Mouse (Mus musculus): ENCODE measurements around the gene Matn1. TPM values are rescaled to one million over a fixed set of nuclear protein-coding genes. Genes with fewer than 3 reads are reported as not detected.

Gene Matn1
- polyA plus RNA-seq, 1 experiment from 2014 or later: 0.34 TPM

- Histone ChIP-seq H3K4me3 (ENCODE audit: low read length) (no peak overlapping the region), H3K27ac (ENCODE audit: low read depth, low read length) (no peak overlapping the region), H3K4me1 (ENCODE audit: control insufficient read depth, insufficient read depth, low read depth, low read length) (no peaks in the 10 kb centered on the region), H3K36me3 (ENCODE audit: control insufficient read depth, insufficient read depth, low read length) (no peaks in the 10 kb centered on the region), H3K9ac (ENCODE audit: low read depth, low read length) (no peak overlapping the region), H3K27me3 (replicated peaks; ENCODE audit: control insufficient read depth, insufficient read depth, low read length) (no peaks in the 10 kb centered on the region), H3K4me2 (ENCODE audit: low read length) (no peak overlapping the region), H3K9me3 (ENCODE audit: control insufficient read depth, low read length) (no peaks in the 10 kb centered on the region)
- no peak for ATAC-seq
- WGBS: 80% methylated on average over 7 of the region's 7 CpGs
Observed at GRCm38 (mm10) chr4:130914527-130914926, 29.7 kb upstream of the Matn1 start.

- 77% methylated on average over 12 of the region's 12 CpGs for WGBS
- Histone ChIP-seq H3K4me2 (ENCODE audit: low read length) (no peak overlapping the region), H3K36me3 (ENCODE audit: control insufficient read depth, insufficient read depth, low read length) (no peaks in the 10 kb centered on the region), H3K27me3 (replicated peaks; ENCODE audit: control insufficient read depth, insufficient read depth, low read length) (no peaks in the 10 kb centered on the region), H3K27ac (ENCODE audit: low read depth, low read length) (no peak overlapping the region), H3K9ac (ENCODE audit: low read depth, low read length) (no peak overlapping the region), H3K9me3 (ENCODE audit: control insufficient read depth, low read length) (no peaks in the 10 kb centered on the region), H3K4me1 (ENCODE audit: control insufficient read depth, insufficient read depth, low read depth, low read length) (no peaks in the 10 kb centered on the region; the same call in 1 of the 2 replicates), H3K4me3 (ENCODE audit: low read length) (no peak overlapping the region)
- ATAC-seq: no peak
Observed at GRCm38 (mm10) chr4:130915006-130915667, 29.0 kb upstream of the Matn1 start.

GRCm38 (mm10) chr4:130915668-130916035 lies 28.5 kb upstream of the Matn1 start:
- Histone ChIP-seq H3K4me1 (ENCODE audit: control insufficient read depth, insufficient read depth, low read depth, low read length) (no peaks in the 10 kb centered on the region; the same call in 1 of the 2 replicates), H3K4me3 (ENCODE audit: low read length) (no peak overlapping the region), H3K9me3 (ENCODE audit: control insufficient read depth, low read length) (no peaks in the 10 kb centered on the region), H3K27ac (ENCODE audit: low read depth, low read length) (no peak overlapping the region), H3K36me3 (ENCODE audit: control insufficient read depth, insufficient read depth, low read length) (no peaks in the 10 kb centered on the region), H3K4me2 (ENCODE audit: low read length) (no peak overlapping the region), H3K27me3 (replicated peaks; ENCODE audit: control insufficient read depth, insufficient read depth, low read length) (no peaks in the 10 kb centered on the region), H3K9ac (ENCODE audit: low read depth, low read length) (no peak overlapping the region)
- WGBS: 55% methylated on average over 7 of the region's 7 CpGs
- ATAC-seq: no peak

GRCm38 (mm10) chr4:130916639-130917038 lies 27.5 kb upstream of the Matn1 start:
- 83% methylated on average over 7 of the region's 7 CpGs for WGBS
- no peak overlapping the region for H3K9ac ChIP-seq (ENCODE audit: low read depth, low read length)
- H3K4me3 ChIP-seq (ENCODE audit: low read length): no peak overlapping the region
- no peaks in the 10 kb centered on the region for H3K27me3 ChIP-seq (replicated peaks; ENCODE audit: control insufficient read depth, insufficient read depth, low read length)
- no peak for ATAC-seq
- peaks cover 4% of the 10 kb centered on the region; the same call in 1 of the 2 replicates for H3K4me1 ChIP-seq (ENCODE audit: control insufficient read depth, insufficient read depth, low read depth, low read length)
- no peak overlapping the region for H3K4me2 ChIP-seq (ENCODE audit: low read length)
- H3K9me3 ChIP-seq (ENCODE audit: control insufficient read depth, low read length): no peaks in the 10 kb centered on the region
- H3K27ac ChIP-seq (ENCODE audit: low read depth, low read length): no peak overlapping the region
- no peaks in the 10 kb centered on the region for H3K36me3 ChIP-seq (ENCODE audit: control insufficient read depth, insufficient read depth, low read length)

GRCm38 (mm10) chr4:130917564-130917963 lies 26.6 kb upstream of the Matn1 start:
- no peak for ATAC-seq
- H3K9ac ChIP-seq (ENCODE audit: low read depth, low read length): no peak overlapping the region
- 78% methylated on average over 4 of the region's 4 CpGs for WGBS
- H3K4me3 ChIP-seq (ENCODE audit: low read length): no peak overlapping the region
- no peak overlapping the region for H3K4me2 ChIP-seq (ENCODE audit: low read length)
- H3K9me3 ChIP-seq (ENCODE audit: control insufficient read depth, low read length): no peaks in the 10 kb centered on the region
- peaks cover 3% of the 10 kb centered on the region; the same call in 1 of the 2 replicates for H3K27me3 ChIP-seq (replicated peaks; ENCODE audit: control insufficient read depth, insufficient read depth, low read length)
- H3K4me1 ChIP-seq (ENCODE audit: control insufficient read depth, insufficient read depth, low read depth, low read length): peaks cover 4% of the 10 kb centered on the region; the same call in 1 of the 2 replicates
- no peaks in the 10 kb centered on the region for H3K36me3 ChIP-seq (ENCODE audit: control insufficient read depth, insufficient read depth, low read length)
- H3K27ac ChIP-seq (ENCODE audit: low read depth, low read length): no peak overlapping the region

- no peak for ATAC-seq
- H3K27me3 ChIP-seq (replicated peaks; ENCODE audit: control insufficient read depth, insufficient read depth, low read length): peaks cover 3% of the 10 kb centered on the region; the same call in 1 of the 2 replicates
- H3K36me3 ChIP-seq (ENCODE audit: control insufficient read depth, insufficient read depth, low read length): no peaks in the 10 kb centered on the region
- peaks cover 4% of the 10 kb centered on the region; the same call in 1 of the 2 replicates for H3K4me1 ChIP-seq (ENCODE audit: control insufficient read depth, insufficient read depth, low read depth, low read length)
- 72% methylated on average over 10 of the region's 10 CpGs for WGBS
- H3K9ac ChIP-seq (ENCODE audit: low read depth, low read length): no peak overlapping the region
- no peaks in the 10 kb centered on the region for H3K9me3 ChIP-seq (ENCODE audit: control insufficient read depth, low read length)
- no peak overlapping the region for H3K27ac ChIP-seq (ENCODE audit: low read depth, low read length)
- H3K4me2 ChIP-seq (ENCODE audit: low read length): no peak overlapping the region
- no peak overlapping the region for H3K4me3 ChIP-seq (ENCODE audit: low read length)
Observed at GRCm38 (mm10) chr4:130918805-130919749, 25.1 kb upstream of the Matn1 start.

- no peak for ATAC-seq
- Histone ChIP-seq H3K36me3 (ENCODE audit: control insufficient read depth, insufficient read depth, low read length) (no peaks in the 10 kb centered on the region), H3K9ac (ENCODE audit: low read depth, low read length) (no peak overlapping the region), H3K4me2 (ENCODE audit: low read length) (no peak overlapping the region), H3K27ac (ENCODE audit: low read depth, low read length) (no peak overlapping the region), H3K4me1 (ENCODE audit: control insufficient read depth, insufficient read depth, low read depth, low read length) (peaks cover 4% of the 10 kb centered on the region; the same call in 1 of the 2 replicates), H3K9me3 (ENCODE audit: control insufficient read depth, low read length) (no peaks in the 10 kb centered on the region), H3K4me3 (ENCODE audit: low read length) (no peak overlapping the region), H3K27me3 (replicated peaks; ENCODE audit: control insufficient read depth, insufficient read depth, low read length) (peaks cover 3% of the 10 kb centered on the region; the same call in 1 of the 2 replicates)
- WGBS: 63% methylated on average over 9 of the region's 9 CpGs
Observed at GRCm38 (mm10) chr4:130919750-130920356, 24.3 kb upstream of the Matn1 start.

- H3K9ac ChIP-seq (ENCODE audit: low read depth, low read length): no peak overlapping the region
- peaks cover 3% of the 10 kb centered on the region; the same call in 1 of the 2 replicates for H3K27me3 ChIP-seq (replicated peaks; ENCODE audit: control insufficient read depth, insufficient read depth, low read length)
- H3K36me3 ChIP-seq (ENCODE audit: control insufficient read depth, insufficient read depth, low read length): no peaks in the 10 kb centered on the region
- WGBS: 31% methylated on average over 12 of the region's 12 CpGs
- 0 out of 2 replicates have a peak, but pooled peaks have one; percentile 56 for ATAC-seq
- no peak overlapping the region for H3K4me2 ChIP-seq (ENCODE audit: low read length)
- H3K27ac ChIP-seq (ENCODE audit: low read depth, low read length): no peak overlapping the region
- H3K4me3 ChIP-seq (ENCODE audit: low read length): no peak overlapping the region
- no peaks in the 10 kb centered on the region for H3K9me3 ChIP-seq (ENCODE audit: control insufficient read depth, low read length)
- peaks cover 4% of the 10 kb centered on the region; the same call in 1 of the 2 replicates for H3K4me1 ChIP-seq (ENCODE audit: control insufficient read depth, insufficient read depth, low read depth, low read length)
Observed at GRCm38 (mm10) chr4:130920951-130921693, 23.1 kb upstream of the Matn1 start.

Measured in hindbrain, embryonic 16.5 days (tissue).